Mouse (Mus musculus) liver, postnatal 0 days (tissue): ENCODE results near the gene Chtop.

Source experiments
- CTCF ChIP-seq: sonication (generic); IDR thresholded peaks from 2 replicates; pipeline ENCODE4 v1.5.1; 2016; ENCODE audit warnings: antibody characterized with exemption, low read depth
- EP300 ChIP-seq: IDR thresholded peaks from 2 replicates; pipeline ENCODE4 v1.6.1; 2016; ENCODE audit warnings: antibody characterized with exemption, low read depth, mild to moderate bottlenecking

DNA sequence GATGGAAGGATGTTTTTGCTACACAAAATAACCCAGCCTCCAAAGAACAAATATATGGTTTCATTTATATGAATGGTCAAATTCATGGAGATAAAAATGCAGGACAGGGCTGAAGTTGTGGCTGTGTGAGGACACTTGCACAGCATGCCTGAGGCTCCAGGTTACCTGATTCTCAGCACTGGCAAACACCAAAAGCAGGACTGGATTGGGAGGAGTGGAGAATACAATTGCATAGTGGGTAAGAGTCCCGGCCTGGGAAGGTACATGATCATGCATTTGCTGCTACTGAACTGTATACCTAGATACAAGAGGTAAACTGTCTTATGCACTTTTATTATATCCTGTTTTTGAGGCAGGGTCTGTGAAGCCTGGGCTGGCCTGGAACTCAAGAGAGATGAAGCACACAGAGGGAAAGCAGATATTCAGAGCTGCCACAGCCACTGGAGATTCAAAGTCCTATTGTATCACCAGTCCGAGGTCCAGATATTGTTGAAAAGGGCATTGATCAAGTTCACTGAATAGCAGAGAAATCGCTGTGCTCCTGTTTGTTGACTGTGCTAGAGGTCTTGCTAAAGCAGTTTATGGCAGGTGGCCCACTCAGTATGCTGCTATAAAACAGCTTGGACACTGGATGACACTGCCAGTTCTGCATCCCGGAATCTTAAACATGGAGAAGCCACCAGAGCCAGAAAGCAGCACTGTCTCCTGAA is 15.3 kb downstream of the Chtop start:
- no peak for TF ChIP-seq CTCF
- peak; percentile 41; the same call in 1 of the 2 replicates for TF ChIP-seq EP300
